Mouse (Mus musculus): ENCODE measurements around the gene Kat6b.

DNA sequence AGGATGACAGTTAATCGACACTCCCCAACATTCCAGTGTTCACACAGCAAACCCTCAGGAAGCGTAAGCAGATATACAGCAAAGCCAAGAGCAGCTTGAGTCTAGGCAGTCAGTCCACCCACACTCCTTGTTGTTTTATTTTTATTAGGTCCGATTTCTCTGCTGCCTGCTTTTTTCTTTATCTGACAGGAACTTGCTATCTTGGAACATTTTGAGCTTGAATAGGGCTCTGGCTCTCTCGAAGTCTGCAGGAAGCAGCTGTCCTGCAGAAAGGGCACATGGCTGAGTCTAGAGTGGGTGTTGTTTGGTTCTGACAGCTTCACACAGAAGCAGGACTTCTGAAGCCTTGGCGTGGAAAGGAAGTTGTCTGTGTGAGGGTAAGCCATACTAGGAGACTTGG lies 222.0 kb downstream of the Kat6b start:
- no peak for TF ChIP-seq POLR2A (IDR thresholded peaks at IDR 0.05; ENCODE audit: low read depth, low read length)
- TF ChIP-seq CTCF (conservative IDR thresholded peaks at IDR 0.05; ENCODE audit: insufficient read depth, insufficient read length, low read depth, low read length), result no peak

All from kidney, adult 2 months (tissue).